Mouse (Mus musculus) lung, embryonic 15.5 days (tissue): ENCODE measurements around the gene Ccdc134. TPM values are rescaled to one million over a fixed set of nuclear protein-coding genes. Genes with fewer than 3 reads are reported as not detected.
A peak's percentile ranks its signal among the peaks of the same experiment; 100 is the strongest.

Experiments used
- ATAC-seq: fragments of 200-750 bp; cut with Nextera tagmentation; 2 replicates; pipeline ENCODE4 v1.8.0; 2017; ENCODE audit warnings: moderate number of reproducible peaks, borderline replicate concordance; ENCODE audit not compliant: low FRiP score, low TSS enrichment; ENCODE audit errors: extremely low read depth
- H3K27ac ChIP-seq: fragments of 300-500 bp; sonication (generic); 2 replicates; pipeline ENCODE4 v1.5.1; 2015; ENCODE audit warnings: moderate library complexity, mild to moderate bottlenecking, inconsistent platforms
- H3K27me3 ChIP-seq: fragments of 300-500 bp; sonication (generic); 2 replicates; pipeline ENCODE4 v1.6.1; 2015; ENCODE audit warnings: inconsistent platforms
- H3K36me3 ChIP-seq: fragments of 300-500 bp; sonication (generic); 2 replicates; pipeline ENCODE4 v1.6.1; 2015; ENCODE audit warnings: inconsistent platforms
- H3K4me1 ChIP-seq: fragments of 300-500 bp; sonication (generic); 2 replicates; pipeline ENCODE4 v1.6.1; 2015; ENCODE audit warnings: inconsistent platforms
- H3K4me2 ChIP-seq: fragments of 300-500 bp; sonication (generic); 2 replicates; pipeline ENCODE4 v1.6.1; 2015; ENCODE audit warnings: inconsistent platforms, mild to moderate bottlenecking, moderate library complexity
- H3K4me3 ChIP-seq: fragments of 300-500 bp; sonication (generic); 2 replicates; pipeline ENCODE4 v1.5.1; 2015; ENCODE audit warnings: mild to moderate bottlenecking, inconsistent platforms
- H3K9ac ChIP-seq: fragments of 300-500 bp; sonication (generic); 2 replicates; pipeline ENCODE4 v1.6.1; 2015; ENCODE audit warnings: inconsistent platforms
- H3K9me3 ChIP-seq: fragments of 300-500 bp; sonication (generic); 2 replicates; pipeline ENCODE4 v1.6.1; 2016; ENCODE audit warnings: inconsistent platforms
- WGBS: fragments of 180-500 bp; shearing (Covaris S2); methylation state at CpG from one replicate; pipeline ENCODE4 v1.1.7; 2015; 5-methylcytosine and 5-hydroxymethylcytosine counted together
- polyA plus RNA-seq: library from polyadenylated mRNA; unstranded; fragments of >200 nt; fragmentation: Nextera tagmentation; extraction: Ambion mirVana; gene quantifications from 2 replicates; pipeline ENCODE4 v1.2.1, GENCODE M21; 2015

Ccdc134 gene
- polyA plus RNA-seq, 1 experiment from 2014 or later = 20.9 TPM

DNA sequence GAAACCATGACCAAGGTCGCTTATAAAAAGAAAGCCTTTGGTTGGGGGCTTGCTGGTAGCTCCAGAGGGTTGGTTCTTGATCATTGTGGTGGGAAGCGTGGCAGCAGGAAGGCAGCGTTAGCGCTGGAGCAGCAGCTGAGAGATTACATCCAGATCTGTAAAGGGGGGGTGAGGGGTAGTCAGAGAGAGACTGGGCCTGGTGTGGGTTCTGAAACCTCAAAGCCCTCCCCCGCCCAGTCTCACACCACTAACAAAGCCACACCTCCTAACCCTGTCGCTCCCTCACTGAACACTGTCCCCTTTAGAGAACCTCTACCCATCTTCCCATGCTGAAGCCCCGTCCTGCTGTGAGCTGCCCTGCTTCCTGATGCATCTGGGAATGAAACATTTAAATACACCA is 2.9 kb downstream of the Ccdc134 start:
- 57% methylated on average over 7 of the region's 7 CpGs for WGBS
- Histone ChIP-seq H3K36me3 (no peaks in the 10 kb centered on the region), H3K9ac (no peak overlapping the region), H3K4me2 (no peak overlapping the region), H3K27ac (no peak overlapping the region), H3K27me3 (no peaks in the 10 kb centered on the region), H3K9me3 (no peaks in the 10 kb centered on the region), H3K4me3 (no peak overlapping the region), H3K4me1 (peaks cover 16% of the 10 kb centered on the region; the same call in 1 of the 2 replicates)
- ATAC-seq = no peak

DNA sequence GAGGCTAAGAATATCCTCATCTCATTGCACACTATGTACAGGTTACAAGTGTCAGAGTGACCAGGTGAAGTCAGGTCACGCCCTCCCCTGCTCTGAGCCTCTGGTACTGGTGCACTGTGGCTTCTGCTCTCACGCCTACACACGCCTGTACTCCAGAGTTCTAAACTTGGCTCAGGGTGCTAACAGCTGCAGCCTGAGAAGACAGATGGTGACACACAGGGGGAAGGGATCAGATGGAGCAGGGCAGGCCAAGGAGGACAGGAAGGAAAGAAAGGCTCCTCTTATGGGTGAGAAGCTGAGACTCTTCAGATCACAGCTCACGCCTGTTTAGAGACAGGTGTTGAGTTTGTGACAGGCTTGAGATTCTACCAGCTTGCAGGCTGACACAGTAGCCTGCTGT is 7.7 kb downstream of the Ccdc134 start:
- Histone ChIP-seq H3K9me3 (no peaks in the 10 kb centered on the region), H3K4me2 (no peak overlapping the region), H3K9ac (no peak overlapping the region), H3K36me3 (0 out of 2 replicates have a peak, but pooled peaks cover 2% of the 10 kb centered on the region), H3K27ac (no peak overlapping the region), H3K27me3 (no peaks in the 10 kb centered on the region), H3K4me1 (no peaks in the 10 kb centered on the region), H3K4me3 (no peak overlapping the region)
- WGBS = 72% methylated on average over 4 of the region's 4 CpGs
- ATAC-seq = no peak

DNA sequence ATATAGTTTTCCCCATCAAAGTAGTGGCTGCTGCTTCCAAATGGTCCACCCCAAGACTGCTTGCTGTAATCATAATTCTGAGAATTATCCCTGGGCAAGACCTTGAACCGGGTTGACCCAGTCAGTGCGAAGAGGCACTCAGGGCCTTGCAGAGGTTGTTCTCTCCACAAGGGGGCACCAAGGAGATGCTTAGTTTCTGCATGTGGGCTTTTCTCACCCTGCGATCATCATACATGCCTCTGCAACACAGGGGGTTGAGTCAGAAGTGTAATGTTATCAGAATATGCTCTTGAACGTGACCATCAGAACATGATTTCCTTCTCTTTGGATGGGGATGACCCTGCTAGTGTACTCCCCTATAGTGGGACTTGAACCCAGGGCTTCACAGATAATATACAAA is 10.8 kb downstream of the Ccdc134 start:
- no peaks in the 10 kb centered on the region for H3K27me3 ChIP-seq
- no peaks in the 10 kb centered on the region for H3K9me3 ChIP-seq
- H3K4me3 ChIP-seq = no peak overlapping the region
- no peaks in the 10 kb centered on the region for H3K4me1 ChIP-seq
- H3K4me2 ChIP-seq = no peak overlapping the region
- H3K27ac ChIP-seq = no peak overlapping the region
- 0 out of 2 replicates have a peak, but pooled peaks cover 2% of the 10 kb centered on the region for H3K36me3 ChIP-seq
- ATAC-seq = no peak
- 45% methylated on average over 4 of the region's 4 CpGs for WGBS
- no peak overlapping the region for H3K9ac ChIP-seq

DNA sequence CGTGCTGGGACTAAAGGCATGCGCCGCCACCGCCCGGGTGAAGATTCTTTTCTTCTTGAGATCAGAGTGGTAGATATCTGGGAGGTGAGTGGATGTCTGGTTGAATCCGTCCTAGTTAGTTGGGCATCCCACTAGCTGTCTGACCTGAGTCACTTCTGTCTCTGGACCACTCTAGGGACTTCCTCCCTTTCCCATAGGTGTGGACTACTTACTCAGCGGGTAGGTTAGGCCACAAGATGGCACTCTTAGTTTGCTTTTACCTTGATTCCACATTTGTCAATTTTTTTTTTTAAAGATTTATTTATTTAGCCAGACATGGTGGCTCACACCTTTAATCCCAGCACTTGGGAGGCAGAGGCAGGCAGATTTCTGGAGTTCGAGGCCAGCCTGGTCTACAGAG is 11.5 kb downstream of the Ccdc134 start:
- 0 out of 2 replicates have a peak, but pooled peaks cover 2% of the 10 kb centered on the region for H3K36me3 ChIP-seq
- H3K4me2 ChIP-seq = no peak overlapping the region
- ATAC-seq = no peak; the same call in 1 of the 2 replicates
- H3K4me1 ChIP-seq = no peaks in the 10 kb centered on the region
- no peaks in the 10 kb centered on the region for H3K9me3 ChIP-seq
- no peak overlapping the region for H3K27ac ChIP-seq
- no peak overlapping the region for H3K4me3 ChIP-seq
- H3K9ac ChIP-seq = no peak overlapping the region
- H3K27me3 ChIP-seq = no peaks in the 10 kb centered on the region
- 91% methylated on average over 8 of the region's 8 CpGs for WGBS

DNA sequence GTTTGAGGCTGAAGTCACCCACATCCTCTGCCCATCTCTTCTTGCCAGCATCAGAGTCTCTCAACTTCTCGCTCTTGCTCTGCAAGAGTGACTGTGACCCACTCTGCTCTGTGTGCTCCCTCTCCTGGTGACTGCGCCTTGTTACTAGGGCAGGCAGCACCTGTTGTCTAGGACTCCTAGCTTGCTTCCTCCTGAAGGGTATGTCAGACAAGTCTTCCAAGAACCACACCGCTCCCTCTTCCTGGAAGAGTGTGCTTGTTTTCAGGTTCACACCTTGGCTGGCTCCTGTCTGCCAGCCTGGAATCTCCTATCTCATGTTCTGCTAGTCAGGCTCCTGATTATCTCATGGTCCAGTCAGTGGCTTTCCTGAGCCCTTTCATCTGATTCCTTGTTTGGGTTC is 12.6 kb downstream of the Ccdc134 start:
- Histone ChIP-seq H3K4me1 (peaks cover 4% of the 10 kb centered on the region), H3K9me3 (no peaks in the 10 kb centered on the region), H3K9ac (no peak overlapping the region), H3K4me2 (no peak overlapping the region), H3K4me3 (no peak overlapping the region), H3K36me3 (0 out of 2 replicates have a peak, but pooled peaks cover 2% of the 10 kb centered on the region), H3K27me3 (no peaks in the 10 kb centered on the region), H3K27ac (no peak overlapping the region)
- no peak for ATAC-seq
- 85% methylated on average over 3 of the region's 3 CpGs for WGBS

DNA sequence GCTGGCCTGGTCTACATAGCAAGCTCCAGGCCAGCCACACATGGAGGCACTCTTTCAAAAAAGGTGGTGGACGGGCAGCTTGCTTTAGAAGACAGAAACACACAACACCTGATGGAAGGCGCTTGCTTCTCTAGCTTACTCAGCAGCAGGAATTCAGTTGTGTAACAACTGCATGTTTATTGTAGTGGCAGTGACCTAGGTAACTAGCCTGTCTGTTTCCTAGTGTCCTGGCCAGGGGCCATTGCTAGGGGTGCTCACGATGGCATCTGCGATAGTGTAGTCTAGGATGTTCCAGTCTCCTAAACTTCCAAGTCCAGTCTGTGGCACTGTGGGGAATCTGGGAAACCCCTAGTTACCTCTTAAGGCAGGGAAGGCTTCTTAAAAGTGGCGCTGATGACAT is 16.4 kb downstream of the Ccdc134 start:
- H3K4me2 ChIP-seq = no peak overlapping the region
- H3K27ac ChIP-seq = no peak overlapping the region
- H3K9ac ChIP-seq = no peak overlapping the region
- 0 out of 2 replicates have a peak, but pooled peaks cover under 1% of the 10 kb centered on the region for H3K36me3 ChIP-seq
- peaks cover 28% of the 10 kb centered on the region for H3K4me1 ChIP-seq
- H3K9me3 ChIP-seq = no peaks in the 10 kb centered on the region
- WGBS = 87% methylated on average over 5 of the region's 5 CpGs
- no peak for ATAC-seq
- no peaks in the 10 kb centered on the region for H3K27me3 ChIP-seq
- H3K4me3 ChIP-seq = no peak overlapping the region

DNA sequence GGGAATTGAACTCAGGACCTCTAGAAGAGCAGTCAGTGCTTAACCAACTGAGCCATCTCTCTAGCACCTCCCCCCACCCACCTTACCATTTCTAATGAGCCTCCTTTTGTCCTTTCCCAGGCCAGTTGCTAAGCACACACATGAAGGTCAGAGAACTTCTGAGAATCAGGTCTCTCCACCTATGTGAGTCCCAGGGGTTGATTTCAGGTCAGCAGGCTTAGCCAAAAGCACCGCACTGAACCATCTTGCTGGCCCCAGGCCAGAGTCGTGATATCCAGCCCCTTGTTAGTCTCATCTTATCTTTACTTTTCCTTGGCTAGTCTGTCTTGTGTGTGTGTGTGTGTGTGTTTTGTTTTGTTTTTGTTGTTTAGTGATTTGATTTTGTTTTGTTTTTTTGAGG is 17.7 kb downstream of the Ccdc134 start:
- Histone ChIP-seq H3K9me3 (no peaks in the 10 kb centered on the region), H3K9ac (no peak overlapping the region), H3K4me3 (no peak overlapping the region), H3K4me2 (no peak overlapping the region), H3K36me3 (no peaks in the 10 kb centered on the region), H3K27ac (peak overlapping the region; percentile 91), H3K27me3 (no peaks in the 10 kb centered on the region), H3K4me1 (peaks cover 36% of the 10 kb centered on the region)
- WGBS = 14% methylated on average over 2 of the region's 2 CpGs
- no peak for ATAC-seq

DNA sequence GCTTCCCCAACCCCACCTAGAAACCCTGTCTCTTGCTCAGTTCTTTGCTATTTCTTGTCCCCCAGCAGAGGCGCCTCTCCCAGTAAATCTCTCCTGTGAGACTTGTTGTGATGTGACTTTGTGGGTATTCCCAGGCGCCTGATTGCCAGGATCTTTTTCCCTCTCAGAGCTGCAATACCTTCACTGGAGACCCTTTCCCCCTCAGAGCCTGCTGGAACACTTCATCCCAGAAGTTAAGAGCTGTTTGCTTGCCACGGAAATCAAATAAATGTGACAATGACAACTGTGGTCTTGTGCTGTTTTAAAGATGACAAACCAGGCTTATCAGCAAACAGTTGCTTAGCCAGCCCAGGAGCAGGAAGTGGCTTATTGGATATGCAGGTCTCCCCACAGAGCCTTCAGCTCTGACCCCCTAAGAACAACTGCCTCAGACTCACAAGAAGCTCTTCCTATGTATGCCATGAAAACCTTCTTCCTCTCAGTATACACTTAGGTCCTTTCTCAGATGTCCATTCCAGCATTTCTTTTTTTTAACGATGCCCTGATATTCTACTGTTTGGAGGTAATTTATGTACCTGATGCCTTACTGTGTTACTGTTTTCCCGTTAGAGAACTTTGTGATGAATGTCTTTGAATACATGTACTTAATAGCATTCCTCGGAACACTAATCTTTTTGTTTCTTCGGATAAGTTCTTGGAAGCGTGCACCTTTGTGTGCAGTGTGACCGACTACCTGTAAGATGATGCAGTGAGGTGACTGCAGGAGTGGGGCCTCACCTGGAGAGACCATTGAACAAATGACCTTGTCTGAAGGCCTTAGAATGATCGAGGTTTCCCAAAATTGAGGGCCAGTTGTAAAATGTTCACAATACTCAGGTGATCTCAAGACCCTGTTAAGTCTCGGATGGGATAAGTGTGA is 18.4 kb downstream of the Ccdc134 start:
- H3K4me1 ChIP-seq = peaks cover 36% of the 10 kb centered on the region
- peak overlapping the region; percentile 90 for H3K4me3 ChIP-seq
- WGBS = 6% methylated on average over 11 of the region's 11 CpGs
- peak overlapping the region; percentile 91 for H3K27ac ChIP-seq
- H3K27me3 ChIP-seq = no peaks in the 10 kb centered on the region
- peak overlapping the region; percentile 22; the same call in 1 of the 2 replicates for H3K9ac ChIP-seq
- no peaks in the 10 kb centered on the region for H3K9me3 ChIP-seq
- H3K36me3 ChIP-seq = no peaks in the 10 kb centered on the region
- ATAC-seq = peak; percentile 7; the same call in 1 of the 2 replicates
- H3K4me2 ChIP-seq = peak overlapping the region; percentile 80

DNA sequence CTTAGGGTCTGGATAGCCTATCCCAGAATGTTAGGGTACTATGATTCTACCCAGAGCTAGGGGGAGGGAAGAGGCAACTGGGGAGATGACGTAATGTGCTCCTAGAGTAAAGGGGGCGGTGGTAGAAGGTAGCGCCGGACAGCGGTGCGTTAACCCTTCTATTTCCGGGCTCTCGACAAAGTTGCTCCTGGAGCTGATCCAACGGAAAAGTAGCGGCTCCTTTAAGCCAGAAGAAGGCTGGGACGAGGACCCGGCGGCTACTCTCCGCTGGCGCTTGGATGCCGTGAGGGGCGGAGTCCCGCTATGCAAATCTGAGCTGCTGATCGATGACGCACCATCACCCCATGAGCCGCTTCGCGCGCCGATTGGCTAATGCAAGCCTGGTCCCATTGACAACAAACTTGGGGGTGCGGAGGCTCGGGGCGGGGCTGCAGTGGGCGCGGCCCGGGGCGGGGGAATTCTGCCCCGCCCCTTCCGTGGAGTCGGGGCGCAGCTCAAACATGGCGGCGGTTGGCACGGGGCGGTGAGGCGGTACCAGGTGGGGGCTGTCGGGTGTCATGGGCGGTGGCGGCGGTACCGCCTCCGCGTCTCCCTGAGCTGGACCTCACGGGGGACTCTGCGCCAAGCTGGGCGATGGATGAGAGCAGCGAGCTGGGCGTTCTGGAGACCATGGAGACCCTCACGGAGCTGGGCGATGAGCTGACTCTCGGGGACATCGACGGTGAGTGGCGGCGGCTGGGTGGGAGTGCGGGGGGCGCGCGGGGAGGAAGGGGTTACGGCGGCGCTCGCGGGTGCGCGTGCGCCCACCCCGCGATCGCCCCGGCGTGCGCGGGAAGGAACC is 19.3 kb downstream of the Ccdc134 start, which contains the start of gene Srebf2:
Gene Srebf2 (plus strand): TSS at position 412 of the 841 bp plus-strand sequence.
- WGBS = under 1% methylated on average over 79 of the region's 79 CpGs
- H3K4me3 ChIP-seq = peak within 1 kb of the TSS; percentile 90
- ATAC-seq = peak; percentile 97
- peak within 1 kb of the TSS; percentile 80 for H3K4me2 ChIP-seq
- no peaks in the 10 kb centered on the region for H3K27me3 ChIP-seq
- H3K27ac ChIP-seq = peak within 1 kb of the TSS; percentile 93
- H3K9me3 ChIP-seq = no peaks in the 10 kb centered on the region
- peaks cover 36% of the 10 kb centered on the region for H3K4me1 ChIP-seq
- peak within 1 kb of the TSS; percentile 81 for H3K9ac ChIP-seq
- no peaks in the 10 kb centered on the region for H3K36me3 ChIP-seq

DNA sequence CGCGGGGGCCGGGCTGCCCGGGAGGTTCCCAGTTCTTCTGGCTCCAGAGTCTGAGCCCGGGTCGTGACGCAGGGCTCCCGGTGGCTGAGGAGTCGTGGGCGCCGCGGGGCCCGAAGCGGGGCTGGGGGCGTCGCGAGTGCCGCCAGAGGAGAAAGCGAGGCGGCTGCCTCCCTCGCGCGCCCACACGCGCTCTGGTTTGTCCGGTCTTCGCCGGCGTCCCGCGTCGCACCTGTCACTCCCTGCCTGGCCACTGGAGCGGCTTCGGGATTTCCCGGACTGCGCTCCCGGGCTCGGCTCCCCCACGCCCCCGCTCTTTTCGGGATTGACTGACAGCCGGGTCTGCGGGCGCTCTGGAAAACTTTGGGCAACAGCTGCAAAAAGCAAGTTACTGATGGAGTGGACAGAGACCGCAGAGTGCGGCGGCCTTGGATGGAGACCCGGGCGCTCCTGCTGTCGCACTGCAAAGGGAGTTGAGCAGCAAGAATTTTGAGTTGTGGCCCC is 19.9 kb downstream of the Ccdc134 start:
- H3K36me3 ChIP-seq = no peaks in the 10 kb centered on the region
- H3K27me3 ChIP-seq = no peaks in the 10 kb centered on the region
- peak overlapping the region; percentile 93 for H3K27ac ChIP-seq
- peak overlapping the region; percentile 81 for H3K9ac ChIP-seq
- H3K4me2 ChIP-seq = peak overlapping the region; percentile 80
- H3K9me3 ChIP-seq = no peaks in the 10 kb centered on the region
- WGBS = under 1% methylated on average over 42 of the region's 50 CpGs
- ATAC-seq = peak; percentile 12; the same call in 1 of the 2 replicates
- peaks cover 36% of the 10 kb centered on the region for H3K4me1 ChIP-seq
- H3K4me3 ChIP-seq = peak overlapping the region; percentile 90

DNA sequence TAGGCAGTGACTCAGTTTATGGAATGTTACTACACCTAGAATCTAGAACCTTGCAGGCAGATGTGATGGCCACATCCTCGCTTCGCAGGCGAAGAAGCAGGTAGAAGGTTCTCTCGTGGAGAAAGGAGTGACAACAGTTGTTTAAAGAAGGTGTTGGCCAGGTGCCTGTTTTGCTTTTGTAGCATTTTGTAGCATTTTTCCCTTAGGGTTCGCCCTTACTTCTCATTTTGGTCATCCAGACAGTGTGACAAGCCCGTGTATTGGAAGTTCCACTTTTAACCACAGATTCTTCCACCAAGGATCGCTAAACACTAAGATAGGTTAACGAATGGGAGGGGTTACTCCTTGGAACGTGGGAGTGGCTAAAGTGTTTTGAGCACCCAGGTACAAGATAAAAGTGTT is 20.8 kb downstream of the Ccdc134 start:
- no peaks in the 10 kb centered on the region for H3K27me3 ChIP-seq
- peak overlapping the region; percentile 90 for H3K4me3 ChIP-seq
- H3K4me1 ChIP-seq = peaks cover 36% of the 10 kb centered on the region
- no peaks in the 10 kb centered on the region for H3K9me3 ChIP-seq
- WGBS = 11% methylated on average over 9 of the region's 9 CpGs
- peak overlapping the region; percentile 93; the same call in 1 of the 2 replicates for H3K27ac ChIP-seq
- H3K9ac ChIP-seq = peak overlapping the region; percentile 81
- no peak for ATAC-seq
- H3K4me2 ChIP-seq = peak overlapping the region; percentile 80
- no peaks in the 10 kb centered on the region for H3K36me3 ChIP-seq
